26 mouse cellular contexts compared by ENCODE assay signal in genomic region chr8:114834730-114835129, GRCm38 (mm10).
A peak's percentile ranks its signal among the peaks of the same experiment; 100 is the strongest.
DNase-seq lines count a peak whose midpoint lies in the region; ATAC-seq lines count a peak whose summit lies in the region.
"Had no signal": no experiment of that assay in that cellular context is flagged by ENCODE, and none has a peak within 500 bp of the region (broad histone marks: within the 10 kb centered on the region; RNA-seq: fewer than 3 reads in every experiment).

No protein-coding gene starts in this region.

- WGBS in embryonic facial prominence, embryonic 14.5 days: 67% methylated on average over 14 of the region's 15 CpGs
- whole genome bisulfite sequencing in embryonic facial prominence, embryonic 10.5 days: 80% methylated on average over 15 of the region's 15 CpGs
- 61% methylated on average over 15 of the region's 15 CpGs for WGBS in heart, embryonic 11.5 days (ENCODE audit: insufficient replicate concordance)
- WGBS in heart, embryonic 15.5 days: 42% methylated on average over 15 of the region's 15 CpGs
- WGBS in hindbrain, embryonic 12.5 days: 87% methylated on average over 15 of the region's 15 CpGs

- no peaks in the 10 kb centered on the region for H3K27me3 ChIP-seq in embryonic facial prominence, embryonic 14.5 days (replicated peaks; ENCODE audit: control insufficient read depth, insufficient read depth, low read length)
- H3K27me3 ChIP-seq in embryonic facial prominence, embryonic 10.5 days (replicated peaks; ENCODE audit: low read depth, poor library complexity, severe bottlenecking): no peaks in the 10 kb centered on the region
- H3K27me3 ChIP-seq in heart, embryonic 11.5 days (ENCODE audit: control insufficient read depth, insufficient read depth, low read length): no peaks in the 10 kb centered on the region
- H3K27me3 ChIP-seq in heart, embryonic 15.5 days: no peaks in the 10 kb centered on the region
- H3K27me3 ChIP-seq in hindbrain, embryonic 12.5 days: no peaks in the 10 kb centered on the region
- H3K27me3 ChIP-seq: embryonic facial prominence, embryonic 12.5 days; forebrain, embryonic 12.5 days; liver, embryonic 15.5 days; lung, embryonic 15.5 days; midbrain, embryonic 15.5 days; neural tube, embryonic 13.5 days had no signal

- no peak overlapping the region for H3K4me2 ChIP-seq in embryonic facial prominence, embryonic 14.5 days (ENCODE audit: low read depth, low read length)
- H3K4me2 ChIP-seq in heart, embryonic 11.5 days: no peak overlapping the region
- H3K4me2 ChIP-seq in heart, embryonic 15.5 days: no peak overlapping the region
- H3K4me2 ChIP-seq in hindbrain, embryonic 12.5 days (replicated peaks): no peak overlapping the region
- H3K4me2 ChIP-seq: embryonic facial prominence, embryonic 12.5 days; forebrain, embryonic 12.5 days; liver, embryonic 15.5 days; lung, embryonic 15.5 days; midbrain, embryonic 15.5 days; neural tube, embryonic 13.5 days had no signal

- no peak overlapping the region for H3K9ac ChIP-seq in embryonic facial prominence, embryonic 14.5 days (ENCODE audit: low read depth, low read length)
- no peak overlapping the region for H3K9ac ChIP-seq in heart, embryonic 11.5 days (ENCODE audit: low read depth, low read length)
- no peak overlapping the region for H3K9ac ChIP-seq in heart, embryonic 15.5 days
- H3K9ac ChIP-seq in hindbrain, embryonic 12.5 days: no peak overlapping the region
- H3K9ac ChIP-seq: embryonic facial prominence, embryonic 12.5 days; forebrain, embryonic 12.5 days; liver, embryonic 15.5 days; lung, embryonic 15.5 days; midbrain, embryonic 15.5 days; neural tube, embryonic 13.5 days had no signal

- DNase-seq in embryonic facial prominence, embryonic 14.5 days (ENCODE audit: low spot score): peak; percentile 33
- no peak for DNase-seq in embryonic facial prominence, embryonic 10.5 days (ENCODE audit: low spot score)
- no peak for DNase-seq in heart, postnatal 36 days
- DNase-seq in adrenal gland, adult 18-20 months (ENCODE audit: low spot score in 2 of 2): no peak
- DNase-seq: adrenal gland, postnatal 10 days; B cell, adult 2 months; cerebellum, adult 8-10 months; kidney, adult 2 months; liver; lung, postnatal 4 days; retina, postnatal 1 day; right cerebral cortex, postnatal 25 days; spleen, adult 18-20 months had no signal

- H3K27ac ChIP-seq in embryonic facial prominence, embryonic 14.5 days (replicated peaks; ENCODE audit: low read depth, low read length): no peak overlapping the region
- H3K27ac ChIP-seq in embryonic facial prominence, embryonic 10.5 days (replicated peaks): no peak overlapping the region
- peak overlapping the region; percentile 37; the same call in 1 of the 2 replicates for H3K27ac ChIP-seq in heart, embryonic 11.5 days (ENCODE audit: low read depth, low read length)
- peak overlapping the region; percentile 56 for H3K27ac ChIP-seq in heart, embryonic 15.5 days
- H3K27ac ChIP-seq in hindbrain, embryonic 12.5 days: no peak overlapping the region
- H3K27ac ChIP-seq: embryonic facial prominence, embryonic 12.5 days; forebrain, embryonic 12.5 days; kidney, postnatal 0 days; left cerebral cortex, adult 2 months; limb, embryonic 10.5 days; liver, embryonic 15.5 days; lung, embryonic 15.5 days; midbrain, embryonic 15.5 days; neural tube, embryonic 13.5 days had no signal

- H3K9me3 ChIP-seq in embryonic facial prominence, embryonic 14.5 days (ENCODE audit: control insufficient read depth, low read length): no peaks in the 10 kb centered on the region
- H3K9me3 ChIP-seq in embryonic facial prominence, embryonic 10.5 days: no peaks in the 10 kb centered on the region
- no peaks in the 10 kb centered on the region for H3K9me3 ChIP-seq in heart, embryonic 11.5 days (replicated peaks; ENCODE audit: control insufficient read depth, low read length)
- no peaks in the 10 kb centered on the region for H3K9me3 ChIP-seq in heart, embryonic 15.5 days (replicated peaks)
- H3K9me3 ChIP-seq in hindbrain, embryonic 12.5 days (replicated peaks): no peaks in the 10 kb centered on the region
- H3K9me3 ChIP-seq: embryonic facial prominence, embryonic 12.5 days; forebrain, embryonic 12.5 days; limb, embryonic 10.5 days; liver, embryonic 15.5 days; lung, embryonic 15.5 days; midbrain, embryonic 15.5 days; neural tube, embryonic 13.5 days had no signal

- no peaks in the 10 kb centered on the region for H3K36me3 ChIP-seq in embryonic facial prominence, embryonic 14.5 days (ENCODE audit: control insufficient read depth, insufficient read depth, low read length)
- H3K36me3 ChIP-seq in embryonic facial prominence, embryonic 10.5 days (replicated peaks): no peaks in the 10 kb centered on the region
- no peaks in the 10 kb centered on the region for H3K36me3 ChIP-seq in heart, embryonic 11.5 days (ENCODE audit: control insufficient read depth, insufficient read depth, low read length)
- no peaks in the 10 kb centered on the region for H3K36me3 ChIP-seq in heart, embryonic 15.5 days
- no peaks in the 10 kb centered on the region for H3K36me3 ChIP-seq in hindbrain, embryonic 12.5 days
- H3K36me3 ChIP-seq: embryonic facial prominence, embryonic 12.5 days; forebrain, embryonic 12.5 days; limb, embryonic 10.5 days; liver, embryonic 15.5 days; lung, embryonic 15.5 days; midbrain, embryonic 15.5 days; neural tube, embryonic 13.5 days had no signal

- no peaks in the 10 kb centered on the region for H3K4me1 ChIP-seq in embryonic facial prominence, embryonic 14.5 days (ENCODE audit: control insufficient read depth, insufficient read depth, low read length)
- 0 out of 2 replicates have a peak, but pooled peaks cover 2% of the 10 kb centered on the region for H3K4me1 ChIP-seq in embryonic facial prominence, embryonic 10.5 days
- H3K4me1 ChIP-seq in heart, embryonic 11.5 days (ENCODE audit: control insufficient read depth, insufficient read depth, low read length): peaks cover 17% of the 10 kb centered on the region
- peaks cover 13% of the 10 kb centered on the region for H3K4me1 ChIP-seq in heart, embryonic 15.5 days (replicated peaks)
- H3K4me1 ChIP-seq in hindbrain, embryonic 12.5 days: no peaks in the 10 kb centered on the region
- H3K4me1 ChIP-seq: embryonic facial prominence, embryonic 12.5 days; forebrain, embryonic 12.5 days; midbrain, embryonic 15.5 days had no signal

- 0 out of 2 replicates have a peak, but pooled peaks have one; percentile 26 for ATAC-seq in embryonic facial prominence, embryonic 14.5 days (ENCODE audit: low read depth)
- 0 out of 2 replicates have a peak, but pooled peaks have one; percentile 14 for ATAC-seq in heart, embryonic 11.5 days (replicated peaks; ENCODE audit: insufficient number of reproducible peaks, low FRiP score, low TSS enrichment)
- ATAC-seq in heart, embryonic 15.5 days (replicated peaks; ENCODE audit: insufficient number of reproducible peaks, insufficient read depth, low FRiP score, low read depth): no peak; the same call in 1 of the 2 replicates
- no peak for ATAC-seq in hindbrain, embryonic 12.5 days (ENCODE audit: low FRiP score)
- ATAC-seq: midbrain, embryonic 15.5 days had no signal

- intact Hi-C loops in heart, postnatal 36 days (cut with DNase I): no loop called here

- no peak overlapping the region for H3K4me3 ChIP-seq in embryonic facial prominence, embryonic 14.5 days (ENCODE audit: low read depth, low read length)
- H3K4me3 ChIP-seq in embryonic facial prominence, embryonic 10.5 days: no peak overlapping the region
- H3K4me3 ChIP-seq in heart, embryonic 11.5 days (ENCODE audit: low read depth, low read length): no peak overlapping the region
- no peak overlapping the region for H3K4me3 ChIP-seq in heart, embryonic 15.5 days
- H3K4me3 ChIP-seq in hindbrain, embryonic 12.5 days: no peak overlapping the region
- H3K4me3 ChIP-seq: embryonic facial prominence, embryonic 12.5 days; erythroblast, embryonic 14.5 days; forebrain, embryonic 12.5 days; left cerebral cortex, adult 2 months; limb, embryonic 10.5 days; liver, embryonic 15.5 days; lung, embryonic 15.5 days; midbrain, embryonic 15.5 days; neural tube, embryonic 13.5 days had no signal

Comparison
In these comparisons a context has a peak if more than half of its experiments do, and no peak if none do; other contexts are left out.
1. ATAC-seq: peak in embryonic facial prominence, embryonic 14.5 days (single experiment) and heart, embryonic 11.5 days (single experiment); none in heart, embryonic 15.5 days (single experiment) and hindbrain, embryonic 12.5 days (single experiment).
2. H3K27ac ChIP-seq: peak in heart, embryonic 11.5 days (single experiment) and heart, embryonic 15.5 days (single experiment); none in embryonic facial prominence, embryonic 14.5 days (single experiment), embryonic facial prominence, embryonic 10.5 days (single experiment) and hindbrain, embryonic 12.5 days (single experiment).